Mouse (Mus musculus) liver, embryonic 14.5 days (tissue): ENCODE measurements at regions not wholly inside any gene's neighbourhood (a gene's known extent, or its start where the extent isn't known, plus 50 kb on each side); places are given as distances from the start of the nearest gene placed in this dataset.

Experiments used
- ATAC-seq: fragments of 200-750 bp; cut with Nextera tagmentation; 2 replicates; pipeline ENCODE4 v1.8.0; 2017; ENCODE audit warnings: moderate number of reproducible peaks, mild to moderate bottlenecking, moderate library complexity; ENCODE audit not compliant: insufficient read depth
- DNase-seq, 3 experiments: peaks; one replicate each; pipeline ENCODE4 v3.0.0-alpha.2; 2012 to 2013; ENCODE audit warnings: low read depth in 3 of 3, low spot score in 3 of 3
- H3K27ac ChIP-seq: fragments of 300-500 bp; sonication (generic); 2 replicates; pipeline ENCODE4 v1.5.1; 2014; ENCODE audit warnings: moderate library complexity, mild to moderate bottlenecking, control low read depth, inconsistent platforms
- H3K27me3 ChIP-seq: fragments of 300-500 bp; sonication (generic); 2 replicates; pipeline ENCODE4 v1.6.1; 2014; ENCODE audit warnings: mild to moderate bottlenecking, low read length, moderate library complexity; ENCODE audit not compliant: control insufficient read depth, insufficient read depth
- H3K36me3 ChIP-seq: fragments of 300-500 bp; sonication (generic); replicated peaks from 2 replicates; pipeline ENCODE4 v1.6.1; 2014; ENCODE audit warnings: low read depth; ENCODE audit not compliant: control insufficient read depth, insufficient read depth
- H3K4me1 ChIP-seq, 2 experiments: fragments of 200-500 bp in 1 of 2; fragments of 300-500 bp in 1 of 2; sonication (generic) in 1 of 2; replicated peaks; 2 replicates each; pipeline ENCODE4 v1.6.1; 2012 to 2014; ENCODE audit warnings: antibody characterized with exemption in 1 of 2, inconsistent platforms in 1 of 2, low read length in 1 of 2; ENCODE audit not compliant: control insufficient read depth in 2 of 2, insufficient read depth in 2 of 2
- H3K4me2 ChIP-seq: fragments of 300-500 bp; sonication (generic); 2 replicates; pipeline ENCODE4 v1.6.1; 2014; ENCODE audit warnings: low read depth, mild to moderate bottlenecking, control low read depth, moderate library complexity
- H3K4me3 ChIP-seq, 2 experiments: fragments of 200-500 bp in 1 of 2; fragments of 300-500 bp in 1 of 2; sonication (generic) in 1 of 2; 2 replicates each; pipeline ENCODE4 v1.5.1; 2012 to 2014; ENCODE audit warnings: low read depth in 2 of 2, low read length in 2 of 2, mild to moderate bottlenecking in 2 of 2, control low read depth in 1 of 2, inconsistent platforms in 1 of 2, moderate library complexity in 1 of 2; ENCODE audit not compliant: insufficient read depth in 1 of 2
- H3K9ac ChIP-seq: fragments of 300-500 bp; sonication (generic); replicated peaks from 2 replicates; pipeline ENCODE4 v1.6.1; 2014; ENCODE audit warnings: mild to moderate bottlenecking, control low read depth, moderate library complexity
- H3K9me3 ChIP-seq: fragments of 300-500 bp; sonication (generic); 2 replicates; pipeline ENCODE4 v1.6.1; 2016; ENCODE audit warnings: low read length, mixed read lengths; ENCODE audit not compliant: control insufficient read depth
- CTCF ChIP-seq: IDR thresholded peaks from 2 replicates; pipeline ENCODE4 v1.5.1; 2016; ENCODE audit warnings: antibody characterized with exemption, low read depth, control low read depth
- EP300 ChIP-seq: IDR thresholded peaks from 2 replicates; pipeline ENCODE4 v1.6.1; 2016; ENCODE audit warnings: antibody characterized with exemption, low read depth
- WGBS: fragments of 180-500 bp; shearing (Covaris S2); extraction: QIAGEN DNeasy Blood & Tissue Kit; methylation state at CpG from one replicate; pipeline ENCODE4 v1.1.7; 2014; ENCODE audit not compliant: insufficient replicate concordance; 5-methylcytosine and 5-hydroxymethylcytosine counted together

DNA sequence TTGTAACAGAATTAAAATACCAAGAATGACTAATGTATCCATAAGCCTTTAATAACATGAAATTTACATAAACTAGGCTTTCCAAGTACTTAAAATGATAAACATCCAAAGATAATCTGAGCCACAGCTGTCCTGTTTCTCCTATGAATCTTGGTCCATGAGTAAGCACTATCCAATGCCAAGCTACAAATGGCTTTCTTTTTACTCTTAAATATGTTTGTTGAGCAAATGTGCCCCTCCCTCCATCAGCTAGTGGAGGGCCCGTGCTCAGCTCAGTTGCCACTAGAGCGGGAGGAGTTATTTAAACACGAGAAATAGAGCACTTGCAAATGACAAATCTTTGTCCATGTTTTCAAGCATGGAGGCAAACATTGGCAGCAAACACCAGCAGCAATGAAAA is 247.9 kb downstream of the Olfr1505 start:
- H3K9me3 ChIP-seq = no peaks in the 10 kb centered on the region
- H3K4me2 ChIP-seq = no peak overlapping the region
- 46% methylated on average over 3 of the region's 3 CpGs for WGBS
- DNase-seq (no peak), ATAC-seq (no peak)
- no peaks in the 10 kb centered on the region for H3K4me1 ChIP-seq
- H3K27me3 ChIP-seq = no peaks in the 10 kb centered on the region
- no peaks in the 10 kb centered on the region for H3K36me3 ChIP-seq
- H3K9ac ChIP-seq = no peak overlapping the region
- H3K4me3 ChIP-seq = no peak overlapping the region
- no peak for TF ChIP-seq CTCF
- TF ChIP-seq EP300 = no peak
- H3K27ac ChIP-seq = no peak overlapping the region

DNA sequence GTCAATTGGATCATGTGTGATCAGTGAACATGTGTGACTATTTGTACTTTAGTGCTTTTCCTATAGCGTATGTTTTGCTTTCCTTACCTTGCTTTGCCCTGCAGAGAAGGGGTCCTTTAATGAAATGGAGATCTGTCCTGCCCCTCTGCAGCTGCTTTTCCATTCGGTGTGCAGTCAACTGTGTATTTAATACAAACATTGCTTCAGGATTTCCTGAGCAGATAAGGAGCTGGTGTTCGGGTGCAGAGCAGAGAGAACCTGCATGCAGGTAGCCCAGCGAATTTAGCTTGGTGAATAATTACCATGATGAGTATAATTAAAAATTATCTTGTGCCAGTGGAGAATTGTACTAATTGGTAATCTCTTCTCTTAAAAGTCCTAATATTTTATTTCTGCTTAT is 249.4 kb downstream of the Olfr1505 start:
- Histone ChIP-seq H3K9me3 (no peaks in the 10 kb centered on the region), H3K4me3 (no peak overlapping the region), H3K9ac (no peak overlapping the region), H3K27me3 (no peaks in the 10 kb centered on the region), H3K4me2 (no peak overlapping the region), H3K4me1 (no peaks in the 10 kb centered on the region), H3K36me3 (no peaks in the 10 kb centered on the region), H3K27ac (no peak overlapping the region)
- 31% methylated on average over 4 of the region's 4 CpGs for WGBS
- TF ChIP-seq EP300 (no peak), CTCF (no peak)
- ATAC-seq (no peak), DNase-seq (no peak)

DNA sequence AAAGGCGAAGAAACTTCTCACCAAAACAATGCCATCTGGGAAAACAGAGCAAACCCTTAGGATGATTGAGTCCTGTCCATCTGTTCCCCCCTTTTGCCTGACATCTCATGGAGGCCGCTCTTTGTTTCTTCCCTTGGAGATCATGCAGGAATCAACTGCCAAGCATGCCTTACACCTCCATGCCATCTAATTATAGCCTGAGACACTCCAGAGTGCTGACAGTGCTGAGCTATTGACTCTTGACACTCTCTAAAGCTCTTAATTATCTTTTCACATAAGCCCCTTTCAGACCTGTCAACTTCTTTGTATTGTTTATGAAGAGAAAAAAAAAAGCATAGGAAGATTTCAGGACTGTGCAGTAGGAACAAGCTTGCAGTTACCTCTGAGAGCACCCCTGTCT is 252.4 kb downstream of the Olfr1505 start:
- TF ChIP-seq CTCF (no peak), EP300 (no peak)
- no peaks in the 10 kb centered on the region for H3K4me1 ChIP-seq
- DNase-seq (no peak), ATAC-seq (no peak)
- no peak overlapping the region for H3K9ac ChIP-seq
- no peaks in the 10 kb centered on the region for H3K27me3 ChIP-seq
- no peak overlapping the region for H3K4me2 ChIP-seq
- no peak overlapping the region for H3K4me3 ChIP-seq
- no peak overlapping the region for H3K27ac ChIP-seq
- 55% methylated on average over 2 of the region's 2 CpGs for WGBS
- no peaks in the 10 kb centered on the region for H3K9me3 ChIP-seq
- H3K36me3 ChIP-seq = no peaks in the 10 kb centered on the region

DNA sequence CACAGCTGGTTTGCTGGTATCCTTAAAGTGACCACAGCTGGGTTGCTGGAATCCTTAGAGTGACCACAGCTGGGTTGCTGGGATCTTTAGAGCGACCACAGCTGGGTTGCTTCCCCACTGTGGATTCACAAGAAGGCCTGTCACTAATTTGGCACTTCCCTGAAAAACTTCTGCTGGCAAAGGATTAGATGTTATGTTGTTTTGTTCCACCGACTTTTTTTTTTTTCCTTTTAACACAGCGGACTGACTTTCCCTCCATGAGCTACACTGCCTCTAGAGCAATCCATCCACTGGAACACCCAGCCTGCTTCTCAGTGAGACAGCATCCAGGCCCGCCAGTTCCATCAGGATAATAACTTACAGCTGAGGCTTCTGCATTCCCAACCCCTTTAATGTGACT is 266.9 kb downstream of the Olfr1505 start:
- ATAC-seq = no peak
- no peaks in the 10 kb centered on the region for H3K9me3 ChIP-seq
- TF ChIP-seq CTCF = no peak
- no peak for TF ChIP-seq EP300
- no peaks in the 10 kb centered on the region for H3K27me3 ChIP-seq
- H3K4me2 ChIP-seq = no peak overlapping the region
- H3K36me3 ChIP-seq = no peaks in the 10 kb centered on the region
- H3K4me3 ChIP-seq = no peak overlapping the region
- H3K9ac ChIP-seq = no peak overlapping the region
- H3K4me1 ChIP-seq = no peaks in the 10 kb centered on the region
- no peak overlapping the region for H3K27ac ChIP-seq
- no peak for DNase-seq
- WGBS = 17% methylated on average over 4 of the region's 4 CpGs

DNA sequence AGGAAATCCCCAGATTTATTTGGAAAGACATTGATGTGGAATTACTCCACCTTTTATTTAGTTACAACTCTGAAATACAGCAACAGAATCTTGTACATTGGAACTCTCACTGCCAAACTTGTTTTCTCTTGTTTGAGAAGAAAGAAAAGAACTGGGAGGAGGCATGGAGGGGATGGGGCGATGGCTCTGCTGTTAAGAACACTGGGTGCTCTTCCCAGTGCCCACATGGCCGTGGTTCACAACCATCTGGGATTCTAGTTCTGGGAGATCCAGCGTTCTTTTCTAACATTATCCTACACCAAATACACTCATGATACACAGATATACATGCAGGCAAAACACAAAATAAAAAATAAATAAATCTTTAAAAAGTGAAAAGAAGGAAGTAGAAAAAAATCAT is 267.6 kb downstream of the Olfr1505 start:
- Histone ChIP-seq H3K9me3 (no peaks in the 10 kb centered on the region), H3K4me1 (no peaks in the 10 kb centered on the region), H3K36me3 (no peaks in the 10 kb centered on the region), H3K9ac (no peak overlapping the region), H3K4me2 (no peak overlapping the region), H3K27ac (no peak overlapping the region), H3K27me3 (no peaks in the 10 kb centered on the region), H3K4me3 (no peak overlapping the region)
- WGBS = 50% methylated on average over 3 of the region's 3 CpGs
- no peak for TF ChIP-seq EP300
- TF ChIP-seq CTCF = no peak
- ATAC-seq = no peak
- DNase-seq = no peak
